Mouse (Mus musculus) urinary bladder, postnatal 25 days (tissue): ENCODE data around the gene Gm8653.
"Not testable (repeated sequence)": the region's sequence is repeated elsewhere in the genome, so short reads cannot be mapped to it uniquely, and the experiment has no call there.

ENCODE experiments used
- DNase-seq: peaks from one replicate; pipeline ENCODE4 v3.0.0; 2022; ENCODE audit warnings: low spot score

Gene Gm8653

DNA sequence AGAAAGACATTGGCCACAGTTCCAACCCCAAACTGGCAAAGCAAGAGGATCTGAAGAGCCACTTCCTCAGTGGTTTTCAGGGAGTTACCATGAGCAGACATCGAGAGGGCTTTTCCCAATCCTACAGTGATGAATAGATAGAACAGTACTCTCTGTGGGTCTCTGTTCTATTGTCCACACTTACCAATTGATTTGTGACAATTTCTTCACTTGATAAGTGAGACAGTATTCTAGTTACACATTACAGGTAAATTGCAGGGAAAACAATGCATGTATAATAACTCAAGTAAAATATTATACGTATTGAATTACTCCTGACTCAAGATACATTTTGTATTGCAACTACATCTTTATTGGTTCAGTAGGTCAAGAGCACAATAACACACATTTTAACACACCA lies at the start of gene Gm8653:
Gene Gm8653 (minus strand): TSS at position 101 of the 400 bp plus-strand sequence.
- not testable (repeated sequence) for DNase-seq

GRCm38 (mm10) chr7:22229384-22229783 lies 28.3 kb upstream of the Gm8653 start, which contains the start of gene Gm8453:
TSS of gene Gm8453 (minus strand) at chr7:22229484.
- DNase-seq: not testable (repeated sequence)

- DNase-seq: not testable (repeated sequence)
These were observed 12.0 kb downstream of the Gm8653 start, which contains the start of gene Vmn1r143 for GRCm38 (mm10) chr7:22189077-22189476. TSS of gene Vmn1r143 (plus strand) at chr7:22189377.

GRCm38 (mm10) chr7:22163935-22164334 lies 37.1 kb downstream of the Gm8653 start, which contains the start of gene Vmn1r142:
TSS of gene Vmn1r142 (minus strand) at chr7:22164035.
- DNase-seq: not testable (repeated sequence)
